Mouse (Mus musculus): ENCODE data around the gene Prss8.
"Not testable (repeated sequence)": the region's sequence is repeated elsewhere in the genome, so short reads cannot be mapped to it uniquely, and the experiment has no call there.

The Prss8 gene

GRCm38 (mm10) chr7:127929923-127930322 lies at the start of gene Prss8:
TSS of gene Prss8 (minus strand) at chr7:127930104.
- in situ Hi-C loops (cut with MboI, MseI), result no loop called here

GRCm38 (mm10) chr7:127978856-127979255 lies 49.0 kb upstream of the Prss8 start:
- in situ Hi-C loops (cut with MboI, MseI), result loop anchor here (10.0 kb wide), 1 partner anchor 454 kb away; no protein-coding TSS in a partner anchor

- in situ Hi-C loops (cut with MboI, MseI), result loop anchor here (10.0 kb wide), 1 partner anchor 450 kb away; no protein-coding TSS in a partner anchor
Observed at GRCm38 (mm10) chr7:127974413-127974930, 44.6 kb upstream of the Prss8 start.

GRCm38 (mm10) chr7:127967922-127968828 lies 38.3 kb upstream of the Prss8 start:
- in situ Hi-C loops (cut with MboI, MseI), result no loop called here

- in situ Hi-C loops (cut with MboI, MseI), result no loop called here
Observed at GRCm38 (mm10) chr7:127967004-127967921, 37.4 kb upstream of the Prss8 start, which contains the start of gene Fus. TSS of gene Fus (plus strand) at chr7:127967457.

- in situ Hi-C loops (cut with MboI, MseI), result no loop called here
Observed at GRCm38 (mm10) chr7:127966371-127966918, 36.5 kb upstream of the Prss8 start.

- in situ Hi-C loops (cut with MboI, MseI), result no loop called here
Observed at GRCm38 (mm10) chr7:127959364-127959763, 29.5 kb upstream of the Prss8 start.

GRCm38 (mm10) chr7:127952864-127953581 lies 23.1 kb upstream of the Prss8 start:
- in situ Hi-C loops (cut with MboI, MseI), result no loop called here

GRCm38 (mm10) chr7:127946470-127947023 lies 16.6 kb upstream of the Prss8 start, which contains the start of gene Prss36:
TSS of gene Prss36 (minus strand) at chr7:127946725.
- in situ Hi-C loops (cut with MboI, MseI), result no loop called here

- in situ Hi-C loops (cut with MboI, MseI), result no loop called here
Observed at GRCm38 (mm10) chr7:127944614-127945013, 14.7 kb upstream of the Prss8 start.

- in situ Hi-C loops (cut with MboI, MseI), result not testable (repeated sequence)
Observed at GRCm38 (mm10) chr7:127942097-127942496, 12.2 kb upstream of the Prss8 start.

- in situ Hi-C loops (cut with MboI, MseI), result no loop called here
Observed at GRCm38 (mm10) chr7:127936216-127936884, 6.4 kb upstream of the Prss8 start.

- in situ Hi-C loops (cut with MboI, MseI), result no loop called here
Observed at GRCm38 (mm10) chr7:127935748-127936159, 5.8 kb upstream of the Prss8 start.

- in situ Hi-C loops (cut with MboI, MseI), result no loop called here
Observed at GRCm38 (mm10) chr7:127935028-127935722, 5.3 kb upstream of the Prss8 start.

- in situ Hi-C loops (cut with MboI, MseI), result no loop called here
Observed at GRCm38 (mm10) chr7:127934075-127934474, 4.2 kb upstream of the Prss8 start.

GRCm38 (mm10) chr7:127932273-127933031 lies 2.5 kb upstream of the Prss8 start:
- in situ Hi-C loops (cut with MboI, MseI), result no loop called here

- in situ Hi-C loops (cut with MboI, MseI), result no loop called here
Observed at GRCm38 (mm10) chr7:127931351-127932135, 1.6 kb upstream of the Prss8 start.

- in situ Hi-C loops (cut with MboI, MseI), result no loop called here
Observed at GRCm38 (mm10) chr7:127930636-127931035, 732 bp upstream of the Prss8 start.
